Mouse (Mus musculus) right cerebral cortex, postnatal 14 days (tissue): Measurements from ENCODE around the gene Ankib1.
"Not testable (repeated sequence)": the region's sequence is repeated elsewhere in the genome, so short reads cannot be mapped to it uniquely, and the experiment has no call there.

ENCODE experiments used
- DNase-seq: peaks from one replicate; pipeline ENCODE4 v3.0.0; 2022

Gene Ankib1

GRCm38 (mm10) chr5:3723415-3723814 is 79.3 kb downstream of the Ankib1 start:
- no peak for DNase-seq

GRCm38 (mm10) chr5:3722873-3723272 is 79.9 kb downstream of the Ankib1 start:
- DNase-seq, result no peak

- no peak for DNase-seq
Measured at GRCm38 (mm10) chr5:3719371-3719770, 83.4 kb downstream of the Ankib1 start.

- DNase-seq, result no peak
Measured at GRCm38 (mm10) chr5:3715800-3716199, 86.9 kb downstream of the Ankib1 start.

GRCm38 (mm10) chr5:3702180-3702579 is 100.5 kb downstream of the Ankib1 start:
- DNase-seq, result no peak

GRCm38 (mm10) chr5:3700025-3700424 is 102.7 kb downstream of the Ankib1 start:
- no peak for DNase-seq

- DNase-seq, result no peak
Measured at GRCm38 (mm10) chr5:3696031-3696430, 106.7 kb downstream of the Ankib1 start.

- DNase-seq, result no peak
Measured at GRCm38 (mm10) chr5:3695191-3695590, 107.5 kb downstream of the Ankib1 start.

GRCm38 (mm10) chr5:3692956-3693355 is 109.8 kb downstream of the Ankib1 start:
- DNase-seq, result no peak

GRCm38 (mm10) chr5:3691283-3691682 is 111.4 kb downstream of the Ankib1 start:
- DNase-seq, result no peak

GRCm38 (mm10) chr5:3688298-3688697 is 114.4 kb downstream of the Ankib1 start:
- DNase-seq, result no peak

- no peak for DNase-seq
Measured at GRCm38 (mm10) chr5:3669938-3670554, 132.7 kb downstream of the Ankib1 start.

GRCm38 (mm10) chr5:3666585-3666984 is 136.1 kb downstream of the Ankib1 start:
- DNase-seq, result no peak

GRCm38 (mm10) chr5:3665225-3665624 is 137.5 kb downstream of the Ankib1 start:
- DNase-seq, result no peak

- no peak for DNase-seq
Measured at GRCm38 (mm10) chr5:3657085-3657484, 145.6 kb downstream of the Ankib1 start, which contains the start of gene Gatad1. Gene Gatad1, minus strand, starts transcription at chr5:3657185.

GRCm38 (mm10) chr5:3653801-3654200 is 148.9 kb downstream of the Ankib1 start:
- no peak for DNase-seq

- DNase-seq, result not testable (repeated sequence)
Measured at GRCm38 (mm10) chr5:3652903-3653575, 149.7 kb downstream of the Ankib1 start.

- no peak for DNase-seq
Measured at GRCm38 (mm10) chr5:3651621-3652020, 151.1 kb downstream of the Ankib1 start.

- DNase-seq, result no peak
Measured at GRCm38 (mm10) chr5:3650881-3651280, 151.8 kb downstream of the Ankib1 start, which contains the start of gene Tmbim7. Gene Tmbim7, plus strand, starts transcription at chr5:3651181.

- no peak for DNase-seq
Measured at GRCm38 (mm10) chr5:3648849-3649210, 153.9 kb downstream of the Ankib1 start.

GRCm38 (mm10) chr5:3648206-3648848 is 154.4 kb downstream of the Ankib1 start:
- DNase-seq, result no peak

- peak; percentile 76 for DNase-seq
Measured at GRCm38 (mm10) chr5:3647708-3648121, 155.0 kb downstream of the Ankib1 start.

GRCm38 (mm10) chr5:3646991-3647707 is 155.6 kb downstream of the Ankib1 start:
- peak; percentile 48 for DNase-seq
